Mouse (Mus musculus) MEL (cell line): ENCODE results near the gene Afg1l. TPM values are rescaled to one million over a fixed set of nuclear protein-coding genes. Genes with fewer than 3 reads are reported as not detected.

Experiments
- DNase-seq: peaks from one replicate; pipeline ENCODE4 v3.0.0; 2011; ENCODE audit warnings: low read depth, low spot score
- H3K27ac ChIP-seq: 2 replicates; pipeline ENCODE4 v1.5.1; 2012; ENCODE audit warnings: low read depth, mild to moderate bottlenecking, control low read depth, low read length, moderate library complexity; ENCODE audit not compliant: control insufficient read depth
- H3K27me3 ChIP-seq, 2 experiments: fragments of 150-350 bp in 1 of 2; sonication (generic) in 1 of 2; 2 replicates each; pipeline ENCODE4 v1.6.1; 2012; ENCODE audit warnings: low read length in 2 of 2, mild to moderate bottlenecking in 2 of 2, improper control_type of control experiment in 1 of 2, moderate library complexity in 1 of 2; ENCODE audit not compliant: insufficient read depth in 2 of 2, control insufficient read depth in 1 of 2
- H3K36me3 ChIP-seq, 2 experiments: 2 replicates each; pipeline ENCODE4 v1.6.1; 2012 to 2014; ENCODE audit warnings: low read length in 2 of 2, improper control_type of control experiment in 1 of 2, inconsistent platforms in 1 of 2, mild to moderate bottlenecking in 1 of 2; ENCODE audit not compliant: insufficient read depth in 2 of 2, control insufficient read depth in 1 of 2
- H3K4me1 ChIP-seq, 2 experiments: fragments of 150-350 bp in 1 of 2; sonication (generic) in 1 of 2; 2 replicates each; pipeline ENCODE4 v1.6.1; 2012; ENCODE audit warnings: low read length in 2 of 2, improper control_type of control experiment in 1 of 2, mild to moderate bottlenecking in 1 of 2; ENCODE audit not compliant: insufficient read depth in 2 of 2, control insufficient read depth in 1 of 2
- H3K4me3 ChIP-seq, 2 experiments: fragments of 150-350 bp in 1 of 2; sonication (generic) in 1 of 2; 2 replicates each; pipeline ENCODE4 v1.5.1; 2012; ENCODE audit warnings: low read depth in 2 of 2, low read length in 2 of 2, mild to moderate bottlenecking in 2 of 2, moderate library complexity in 2 of 2, control low read depth in 1 of 2, improper control_type of control experiment in 1 of 2; ENCODE audit not compliant: control insufficient read depth in 1 of 2, insufficient read depth in 1 of 2
- H3K79me2 ChIP-seq: 2 replicates; pipeline ENCODE4 v1.6.1; 2012; ENCODE audit warnings: mild to moderate bottlenecking, low read length, moderate library complexity; ENCODE audit not compliant: control insufficient read depth, poor library complexity, insufficient read depth
- H3K9ac ChIP-seq: 2 replicates; pipeline ENCODE4 v1.6.1; 2012; ENCODE audit warnings: low read depth, mild to moderate bottlenecking, control low read depth, low read length, moderate library complexity; ENCODE audit not compliant: control insufficient read depth, poor library complexity, severe bottlenecking
- H3K9me3 ChIP-seq: fragments of 150-350 bp; sonication (generic); replicated peaks from 2 replicates; pipeline ENCODE4 v1.6.1; 2012; ENCODE audit warnings: mild to moderate bottlenecking, low read length, improper control_type of control experiment, moderate library complexity; ENCODE audit not compliant: insufficient read depth
- CHD1 ChIP-seq: IDR thresholded peaks from 2 replicates; pipeline ENCODE4 v1.6.1; 2012; ENCODE audit warnings: low read depth, mild to moderate bottlenecking, inconsistent platforms, low read length, improper control_type of control experiment
- CTCF ChIP-seq, 3 experiments: IDR thresholded peaks in 2 of 3; conservative IDR thresholded peaks in 1 of 3; 2 replicates each; pipeline ENCODE4 v1.5.1; 2011 to 2012; ENCODE audit warnings: low read length in 3 of 3, low read depth in 2 of 3, mild to moderate bottlenecking in 2 of 3, improper control_type of control experiment in 1 of 3, inconsistent platforms in 1 of 3, mixed read lengths in 1 of 3, moderate library complexity in 1 of 3; ENCODE audit not compliant: control insufficient read depth in 1 of 3, insufficient read depth in 1 of 3, poor library complexity in 1 of 3, severe bottlenecking in 1 of 3
- E2F4 ChIP-seq: IDR thresholded peaks from 2 replicates; pipeline ENCODE4 v1.6.1; 2011; ENCODE audit warnings: low read depth, low read length, improper control_type of control experiment, borderline replicate concordance
- EP300 ChIP-seq, 2 experiments: IDR thresholded peaks; 2 replicates each; pipeline ENCODE4 v1.6.1; 2011; ENCODE audit warnings: improper control_type of control experiment in 2 of 2, low read length in 2 of 2, low read depth in 1 of 2, mild to moderate bottlenecking in 1 of 2
- ETS1 ChIP-seq: IDR thresholded peaks from 2 replicates; pipeline ENCODE4 v1.6.1; 2012; ENCODE audit warnings: low read depth, mild to moderate bottlenecking, inconsistent platforms, low read length, improper control_type of control experiment, moderate library complexity
- GABPA ChIP-seq: IDR thresholded peaks from 2 replicates; pipeline ENCODE4 v1.6.1; 2012; ENCODE audit warnings: low read depth, mild to moderate bottlenecking, inconsistent platforms, low read length, improper control_type of control experiment, moderate library complexity
- KAT2A ChIP-seq: conservative IDR thresholded peaks from 2 replicates; pipeline ENCODE4 v1.6.1; 2012; ENCODE audit warnings: low read depth, low read length, improper control_type of control experiment, inconsistent platforms
- MAFK ChIP-seq: IDR thresholded peaks from 2 replicates; pipeline ENCODE4 v1.6.1; 2011; ENCODE audit warnings: low read depth, mild to moderate bottlenecking, low read length, improper control_type of control experiment, borderline replicate concordance
- MAX ChIP-seq: IDR thresholded peaks from 2 replicates; pipeline ENCODE4 v1.6.1; 2011; ENCODE audit warnings: low read length, improper control_type of control experiment
- MEF2A ChIP-seq: IDR thresholded peaks from 2 replicates; pipeline ENCODE4 v1.6.1; 2014; ENCODE audit warnings: low read depth, mild to moderate bottlenecking, inconsistent platforms, low read length, improper control_type of control experiment; ENCODE audit not compliant: poor library complexity, insufficient replicate concordance, severe bottlenecking; ENCODE audit errors: extremely low read depth
- MYC ChIP-seq: IDR thresholded peaks from 2 replicates; pipeline ENCODE4 v1.6.1; 2011; ENCODE audit warnings: low read depth, mild to moderate bottlenecking, low read length, improper control_type of control experiment, moderate library complexity
- NRF1 ChIP-seq: IDR thresholded peaks from 2 replicates; pipeline ENCODE4 v1.6.1; 2014; ENCODE audit warnings: low read depth, mild to moderate bottlenecking, inconsistent platforms, low read length, improper control_type of control experiment, moderate library complexity; ENCODE audit not compliant: poor library complexity, insufficient read depth, severe bottlenecking
- POLR2A ChIP-seq, 2 experiments: IDR thresholded peaks; 2 replicates each; pipeline ENCODE4 v1.6.1; 2011 to 2012; ENCODE audit warnings: low read length in 2 of 2, mild to moderate bottlenecking in 2 of 2, control low read depth in 1 of 2, improper control_type of control experiment in 1 of 2, low read depth in 1 of 2, moderate library complexity in 1 of 2; ENCODE audit not compliant: control insufficient read depth in 1 of 2, insufficient read depth in 1 of 2, poor library complexity in 1 of 2
- POLR2AphosphoS2 ChIP-seq: IDR thresholded peaks from 2 replicates; pipeline ENCODE4 v1.6.1; 2011; ENCODE audit warnings: low read length, improper control_type of control experiment
- RAD21 ChIP-seq: IDR thresholded peaks from 2 replicates; pipeline ENCODE4 v1.6.1; 2011; ENCODE audit warnings: mild to moderate bottlenecking, low read depth, low read length, improper control_type of control experiment
- SIN3A ChIP-seq: IDR thresholded peaks from 2 replicates; pipeline ENCODE4 v1.6.1; 2012; ENCODE audit warnings: low read length, improper control_type of control experiment, inconsistent platforms
- TBP ChIP-seq: IDR thresholded peaks from 2 replicates; pipeline ENCODE4 v1.8.0; 2011; ENCODE audit warnings: low read depth, low read length, improper control_type of control experiment
- TCF12 ChIP-seq: IDR thresholded peaks from 2 replicates; pipeline ENCODE4 v1.6.1; 2014; ENCODE audit warnings: low read depth, mild to moderate bottlenecking, inconsistent platforms, low read length, improper control_type of control experiment, moderate library complexity
- UBTF ChIP-seq: IDR thresholded peaks from 2 replicates; pipeline ENCODE4 v1.6.1; 2012; ENCODE audit warnings: low read depth, mild to moderate bottlenecking, inconsistent platforms, low read length, improper control_type of control experiment, moderate library complexity, borderline replicate concordance; ENCODE audit not compliant: insufficient read depth
- USF1 ChIP-seq: IDR thresholded peaks from 2 replicates; pipeline ENCODE4 v1.6.1; 2014; ENCODE audit warnings: low read depth, mild to moderate bottlenecking, inconsistent platforms, low read length, improper control_type of control experiment, moderate library complexity
- USF2 ChIP-seq, 2 experiments: IDR thresholded peaks; 2 replicates each; pipeline ENCODE4 v1.6.1; 2011 to 2012; ENCODE audit warnings: improper control_type of control experiment in 2 of 2, low read length in 2 of 2, borderline replicate concordance in 1 of 2, inconsistent platforms in 1 of 2, low read depth in 1 of 2, mild to moderate bottlenecking in 1 of 2; ENCODE audit not compliant: insufficient read depth in 1 of 2
- ZC3H11A ChIP-seq: IDR thresholded peaks from 2 replicates; pipeline ENCODE4 v1.6.1; 2012; ENCODE audit warnings: low read depth, mild to moderate bottlenecking, inconsistent platforms, low read length, improper control_type of control experiment
- polyA plus RNA-seq, 2 experiments: library from polyadenylated mRNA; stranded (reverse) in 1 of 2; unstranded in 1 of 2; fragments of >175 nt in 1 of 2; fragments of >200 nt in 1 of 2; gene quantifications; 2 replicates each; pipeline versions ENCODE4 v1.2.1 to v1.2.4; 2012; ENCODE audit warnings: low replicate concordance in 2 of 2, low read depth in 1 of 2; ENCODE audit not compliant: insufficient read length in 2 of 2, insufficient read depth in 1 of 2, missing spikeins in 1 of 2
- total RNA-seq: library from RNA; depleted of rRNA; stranded (reverse); fragments of 300-350 nt; gene quantifications from 2 replicates; pipeline ENCODE4 v1.2.3, GENCODE M21; 2012

Gene Afg1l
- total and polyA plus RNA-seq, 3 experiments = 3.4 to 3.7 TPM; not detected in 1

GRCm38 (mm10) chr10:42340426-42340793, 138.0 kb downstream of the Afg1l start:
- TF ChIP-seq CHD1 (no peak), POLR2A (IDR thresholded peaks at IDR 0.05; ENCODE audit: control insufficient read depth in 1 of 2, insufficient read depth in 1 of 2, low read depth in 1 of 2, low read length in 2 of 2, poor library complexity in 1 of 2) (no peak), E2F4 (no peak), USF2 (IDR thresholded peaks at IDR 0.05; ENCODE audit: borderline replicate concordance in 1 of 2, insufficient read depth in 1 of 2, low read depth in 1 of 2, low read length in 2 of 2) (no peak), MYC (no peak), EP300 (IDR thresholded peaks at IDR 0.05; ENCODE audit: low read depth in 1 of 2, low read length in 2 of 2) (no peak), POLR2AphosphoS2 (no peak), MAX (no peak), CTCF (IDR thresholded peaks at IDR 0.05 in 2 of 3, conservative IDR thresholded peaks at IDR 0.05 in 1 of 3; ENCODE audit: control insufficient read depth in 1 of 3, insufficient read depth in 1 of 3, low read depth in 2 of 3, low read length in 3 of 3, poor library complexity in 1 of 3, severe bottlenecking in 1 of 3) (no peak), TBP (no peak), KAT2A (no peak), MAFK (no peak), ETS1 (no peak), SIN3A (no peak), USF1 (no peak), UBTF (no peak), GABPA (no peak), MEF2A (no peak), RAD21 (no peak)
- Histone ChIP-seq H3K27ac (no peak overlapping the region), H3K9ac (no peak overlapping the region), H3K4me3 (no peak overlapping the region), H3K79me2 (no peaks in the 10 kb centered on the region), H3K9me3 (no peaks in the 10 kb centered on the region), H3K36me3 (no peaks in the 10 kb centered on the region), H3K27me3 (no peaks in the 10 kb centered on the region), H3K4me1 (no peaks in the 10 kb centered on the region)
- DNase-seq = no peak

GRCm38 (mm10) chr10:42339773-42340425, 138.5 kb downstream of the Afg1l start:
- Histone ChIP-seq H3K9ac (no peak overlapping the region), H3K27ac (no peak overlapping the region), H3K79me2 (no peaks in the 10 kb centered on the region), H3K36me3 (no peaks in the 10 kb centered on the region), H3K9me3 (no peaks in the 10 kb centered on the region), H3K4me1 (no peaks in the 10 kb centered on the region), H3K4me3 (no peak overlapping the region), H3K27me3 (no peaks in the 10 kb centered on the region)
- no peak for TF ChIP-seq TCF12
- no peak for TF ChIP-seq ZC3H11A
- no peak for TF ChIP-seq NRF1
- no peak for TF ChIP-seq EP300 (IDR thresholded peaks at IDR 0.05; ENCODE audit: low read depth in 1 of 2, low read length in 2 of 2)
- DNase-seq = no peak
